Mouse (Mus musculus): ENCODE data around the gene Olfr465-ps1.

The Olfr465-ps1 gene

GRCm38 (mm10) chr13:65137789-65138188 lies at the start of gene Olfr465-ps1:
Gene Olfr465-ps1, plus strand, starts transcription at chr13:65138089.
- in situ Hi-C loops (cut with MboI; ENCODE audit: unreplicated experiment in 2 of 2) = loop anchor here in 1 of 2 experiments (10.0 kb wide), 1 partner anchor 693 kb away; no protein-coding TSS in a partner anchor

- in situ Hi-C loops (cut with MboI; ENCODE audit: unreplicated experiment in 2 of 2) = no loop called here
Observed at GRCm38 (mm10) chr13:65095923-65096322, 42.0 kb upstream of the Olfr465-ps1 start.

- in situ Hi-C loops (cut with MboI; ENCODE audit: unreplicated experiment in 2 of 2) = no loop called here
Observed at GRCm38 (mm10) chr13:65097018-65097417, 40.9 kb upstream of the Olfr465-ps1 start.

- in situ Hi-C loops (cut with MboI; ENCODE audit: unreplicated experiment in 2 of 2) = no loop called here
Observed at GRCm38 (mm10) chr13:65100678-65101077, 37.2 kb upstream of the Olfr465-ps1 start.

DNA sequence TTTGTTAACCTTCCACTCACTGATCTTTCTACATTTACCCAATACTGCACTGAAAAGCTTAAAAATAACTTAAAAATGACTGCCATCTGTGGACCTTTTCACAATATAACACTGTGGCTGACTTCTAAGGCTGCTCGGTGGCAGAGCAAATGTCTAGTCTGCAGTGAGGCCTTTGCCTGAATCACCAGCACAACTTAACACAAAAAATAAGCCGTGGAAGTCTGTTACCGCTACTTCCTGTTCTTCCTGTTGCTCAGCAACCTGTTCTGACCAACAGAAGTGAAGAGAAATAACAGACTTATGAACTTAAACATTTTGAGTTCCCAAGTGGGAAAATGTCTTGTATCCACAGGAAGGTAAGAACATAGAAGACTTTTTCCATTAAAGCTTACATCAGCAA lies 36.7 kb upstream of the Olfr465-ps1 start:
- in situ Hi-C loops (cut with MboI; ENCODE audit: unreplicated experiment in 2 of 2) = no loop called here

DNA sequence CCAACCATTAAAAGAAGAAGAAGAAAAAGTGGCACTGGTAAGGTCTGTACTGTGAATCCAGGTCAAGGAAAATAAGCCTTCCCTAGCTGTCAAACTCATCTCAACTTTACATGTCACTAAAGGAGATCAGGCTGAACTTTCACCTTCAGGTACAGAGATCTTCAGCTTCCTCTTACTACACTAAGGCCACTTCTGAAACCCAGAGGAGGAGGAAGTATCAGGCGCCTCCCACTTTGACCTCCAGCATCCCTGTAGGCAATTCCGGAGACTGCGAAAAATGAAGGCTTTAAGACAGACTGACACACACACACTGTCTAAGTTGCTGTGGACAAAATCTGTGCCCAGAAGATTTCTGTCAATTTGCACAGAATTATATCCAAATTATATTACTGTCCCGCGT lies 25.9 kb upstream of the Olfr465-ps1 start:
- in situ Hi-C loops (cut with MboI; ENCODE audit: unreplicated experiment in 2 of 2) = loop anchor here in 1 of 2 experiments (10.0 kb wide), 2 partner anchors 123 to 797 kb away; partner anchors contain the start of gene Aaed1

GRCm38 (mm10) chr13:65112459-65113110 lies 25.3 kb upstream of the Olfr465-ps1 start, which contains the start of gene Mfsd14b:
Gene Mfsd14b, minus strand, starts transcription at chr13:65112975.
- in situ Hi-C loops (cut with MboI; ENCODE audit: unreplicated experiment in 2 of 2) = loop anchor here in 1 of 2 experiments (10.0 kb wide), 2 partner anchors 122 to 798 kb away; partner anchors contain the start of gene Aaed1

DNA sequence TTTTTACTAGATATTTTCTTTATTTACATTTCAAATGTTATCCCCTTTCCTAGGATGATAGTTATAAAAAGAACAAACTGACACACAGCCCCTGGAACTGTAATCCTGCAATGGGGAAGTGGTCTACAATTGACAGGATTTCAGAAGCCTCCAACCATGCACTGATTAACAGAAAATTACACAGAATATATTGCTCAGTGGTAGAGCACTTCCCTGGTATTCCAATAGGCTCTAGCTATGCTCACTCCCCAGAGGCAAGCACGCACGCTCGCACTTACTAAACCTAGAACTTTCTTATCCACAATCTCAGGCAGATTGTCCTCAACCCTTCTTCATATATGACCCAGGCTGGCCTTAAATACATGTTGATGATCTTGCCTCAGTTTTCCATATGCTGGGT lies 24.6 kb upstream of the Olfr465-ps1 start:
- in situ Hi-C loops (cut with MboI; ENCODE audit: unreplicated experiment in 2 of 2) = loop anchor here in 1 of 2 experiments (10.0 kb wide), 2 partner anchors 122 to 798 kb away; partner anchors contain the start of gene Aaed1

DNA sequence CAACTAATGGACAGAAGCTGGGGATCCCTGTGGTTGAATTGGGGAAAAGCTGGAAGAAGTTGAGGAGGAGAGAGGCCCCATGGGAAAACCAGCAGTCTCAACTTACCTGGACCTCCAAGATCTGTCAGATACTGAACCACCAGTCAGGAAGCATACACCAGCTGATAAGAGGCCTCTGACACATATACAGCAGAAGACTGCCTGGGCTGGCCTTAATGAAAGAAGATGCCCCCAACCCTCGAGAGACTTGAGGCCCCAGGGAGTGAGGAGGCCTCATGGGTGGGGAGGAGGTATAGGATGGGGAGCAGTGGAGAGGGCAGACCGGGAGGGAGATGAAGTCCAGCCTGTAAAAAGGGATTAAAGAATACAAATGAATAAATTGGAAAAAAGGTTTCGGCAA lies 16.9 kb upstream of the Olfr465-ps1 start:
- in situ Hi-C loops (cut with MboI; ENCODE audit: unreplicated experiment in 2 of 2) = no loop called here

GRCm38 (mm10) chr13:65122111-65122510 lies 15.8 kb upstream of the Olfr465-ps1 start:
- in situ Hi-C loops (cut with MboI; ENCODE audit: unreplicated experiment in 2 of 2) = no loop called here

DNA sequence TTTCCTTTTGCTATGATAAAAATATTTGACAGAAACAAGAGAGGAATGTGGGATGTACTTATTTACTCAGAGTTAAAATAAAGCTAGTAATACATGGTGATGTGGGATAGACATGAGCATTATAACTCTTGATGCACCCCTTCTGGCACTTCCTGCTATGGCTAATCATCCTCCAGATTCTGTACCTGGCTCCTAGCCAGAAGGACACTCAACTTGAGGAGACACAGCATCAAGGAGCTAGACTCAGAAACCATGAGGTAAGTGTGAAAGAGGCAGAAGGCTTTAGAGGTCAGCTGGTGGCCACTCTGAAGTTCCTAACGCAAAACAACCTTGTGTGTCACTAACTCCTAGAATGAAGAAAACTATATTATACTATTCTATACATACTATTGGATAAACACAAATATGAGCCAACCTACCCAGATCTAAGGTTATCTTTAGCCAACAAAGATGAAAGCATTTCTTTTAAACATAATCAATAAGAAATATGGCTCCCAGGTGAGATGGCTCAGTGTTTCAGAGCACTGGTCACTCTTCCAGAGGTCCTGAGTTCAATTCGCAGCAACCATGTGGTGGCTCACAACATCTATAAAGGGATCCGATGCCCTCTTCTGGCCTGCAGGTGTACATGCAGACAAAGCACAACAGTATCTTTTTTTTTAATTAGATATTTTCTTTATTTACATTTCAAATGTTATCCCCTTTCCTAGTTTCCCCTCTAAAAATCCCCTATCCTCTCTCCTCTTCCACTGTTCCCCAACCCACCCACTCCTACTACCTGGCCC lies 10.6 kb upstream of the Olfr465-ps1 start:
- in situ Hi-C loops (cut with MboI; ENCODE audit: unreplicated experiment in 2 of 2) = no loop called here

- in situ Hi-C loops (cut with MboI; ENCODE audit: unreplicated experiment in 2 of 2) = no loop called here
Observed at GRCm38 (mm10) chr13:65149940-65150339, 12.1 kb downstream of the Olfr465-ps1 start, which contains the start of gene Olfr466. Gene Olfr466, plus strand, starts transcription at chr13:65150240.

- in situ Hi-C loops (cut with MboI; ENCODE audit: unreplicated experiment in 2 of 2) = no loop called here
Observed at GRCm38 (mm10) chr13:65174102-65174501, 36.2 kb downstream of the Olfr465-ps1 start.

DNA sequence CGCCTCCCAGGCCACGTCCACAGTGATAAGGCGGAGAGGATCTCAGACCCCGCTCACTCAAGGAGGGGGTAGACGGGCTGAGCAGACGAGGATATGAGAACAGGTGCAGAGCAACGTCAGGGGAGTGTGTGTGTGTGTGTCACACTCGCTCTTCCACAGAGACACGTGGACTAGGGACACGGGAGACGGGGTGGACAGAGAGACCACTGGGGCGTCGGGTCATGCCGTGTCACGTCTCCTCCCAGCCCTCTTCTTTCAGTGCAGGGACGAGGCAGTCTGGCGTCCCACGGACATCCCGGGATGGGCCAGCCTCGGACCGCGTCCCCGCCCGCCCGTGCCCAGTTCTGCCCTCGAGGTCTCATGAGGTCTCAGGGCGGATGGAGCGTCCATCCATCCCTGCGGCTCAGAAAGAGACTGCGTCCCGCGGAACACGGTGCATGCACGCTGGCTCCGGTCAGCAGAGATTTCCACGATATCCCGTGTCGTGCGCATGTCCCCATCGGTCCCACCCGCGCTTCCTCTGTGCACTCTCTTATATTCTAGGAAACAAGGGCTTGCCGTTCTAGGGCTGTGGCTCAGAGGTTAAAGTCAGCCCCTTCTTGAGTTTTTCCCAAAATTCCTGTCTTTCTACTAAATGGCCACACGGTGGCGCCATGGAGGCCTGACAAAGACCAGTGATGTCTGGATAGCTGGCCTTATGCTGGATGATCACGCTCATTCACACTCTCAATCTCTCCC lies 38.0 kb downstream of the Olfr465-ps1 start:
- in situ Hi-C loops (cut with MboI; ENCODE audit: unreplicated experiment in 2 of 2) = no loop called here

DNA sequence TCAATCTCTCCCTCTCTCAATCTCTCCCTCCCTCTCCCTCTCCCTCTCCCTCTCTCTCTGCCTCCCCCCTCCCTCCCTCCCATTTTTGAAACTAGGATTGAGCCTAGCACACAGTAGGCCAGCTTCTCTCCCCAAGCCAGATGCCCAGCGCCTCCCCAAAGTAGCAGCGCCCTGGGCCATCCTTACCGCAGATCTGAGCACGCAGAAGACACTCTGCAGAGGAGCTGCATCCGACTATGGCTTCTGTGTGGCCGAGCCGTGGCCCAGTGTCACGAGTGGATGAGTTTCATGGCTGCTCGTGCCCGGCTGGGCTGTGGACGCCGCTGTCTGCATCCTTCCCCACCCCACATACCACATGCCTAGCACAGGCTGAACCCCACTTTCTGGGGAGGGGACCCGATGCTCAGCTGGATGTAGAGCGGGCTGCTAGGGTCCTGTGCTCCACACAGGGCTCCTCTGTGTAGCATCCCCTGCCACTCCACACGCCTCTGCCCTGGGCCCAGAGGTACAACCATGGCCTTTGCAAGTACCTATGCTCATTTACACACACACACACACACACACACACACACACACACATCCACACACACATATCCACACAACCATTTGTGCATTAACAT lies 38.7 kb downstream of the Olfr465-ps1 start:
- in situ Hi-C loops (cut with MboI; ENCODE audit: unreplicated experiment in 2 of 2) = no loop called here
